Mouse (Mus musculus) heart, adult 2 months (tissue): Measurements from ENCODE around the gene Mov10.

Source experiments
- CTCF ChIP-seq: fragments of 200-600 bp; IDR thresholded peaks from 2 replicates; pipeline ENCODE4 v1.8.1; 2022; ENCODE audit warnings: antibody characterized with exemption, mild to moderate bottlenecking, moderate library complexity
- EP300 ChIP-seq: fragments of 200-500 bp; IDR thresholded peaks from 2 replicates; pipeline ENCODE4 v1.6.1; 2011; ENCODE audit warnings: low read depth, low read length, control low read depth; ENCODE audit not compliant: insufficient read depth

- TF ChIP-seq CTCF (no peak), EP300 (no peak)
Measured at GRCm38 (mm10) chr3:104811752-104812151, 6.6 kb downstream of the Mov10 start.
